Mouse (Mus musculus) 416B (cell line): Measurements from ENCODE around the gene Hspbap1.

ENCODE experiments used
- DNase-seq: peaks from one replicate; pipeline ENCODE4 v3.0.0; 2011; ENCODE audit warnings: low read depth

Gene Hspbap1

DNA sequence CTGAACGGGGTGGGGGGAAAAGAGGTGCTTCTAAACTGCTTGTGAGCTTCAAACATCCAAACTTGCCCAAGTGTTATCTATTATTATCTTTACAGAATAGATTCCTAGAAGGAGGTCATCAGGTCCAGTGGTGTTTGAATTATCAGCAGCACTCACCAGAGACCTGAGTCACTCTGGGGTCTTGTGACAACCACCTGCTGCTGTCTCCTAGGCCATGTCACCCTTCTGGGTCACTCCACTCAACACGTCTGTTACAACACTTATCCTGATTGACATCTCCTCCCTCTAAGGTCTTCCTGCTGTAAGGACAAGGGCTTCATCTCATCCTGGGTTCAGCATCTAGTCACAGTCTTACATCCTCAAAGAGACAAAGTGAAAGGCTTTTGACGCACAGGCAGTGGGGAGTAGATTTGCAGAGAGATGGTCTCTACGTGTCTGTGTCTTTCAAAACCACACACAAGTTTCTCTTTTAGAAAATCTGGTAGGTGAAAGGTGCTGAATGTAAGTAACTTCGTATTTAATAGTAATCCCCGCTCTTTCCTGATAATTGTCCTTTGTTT is 21.9 kb downstream of the Hspbap1 start:
- peak; percentile 26 for DNase-seq

DNA sequence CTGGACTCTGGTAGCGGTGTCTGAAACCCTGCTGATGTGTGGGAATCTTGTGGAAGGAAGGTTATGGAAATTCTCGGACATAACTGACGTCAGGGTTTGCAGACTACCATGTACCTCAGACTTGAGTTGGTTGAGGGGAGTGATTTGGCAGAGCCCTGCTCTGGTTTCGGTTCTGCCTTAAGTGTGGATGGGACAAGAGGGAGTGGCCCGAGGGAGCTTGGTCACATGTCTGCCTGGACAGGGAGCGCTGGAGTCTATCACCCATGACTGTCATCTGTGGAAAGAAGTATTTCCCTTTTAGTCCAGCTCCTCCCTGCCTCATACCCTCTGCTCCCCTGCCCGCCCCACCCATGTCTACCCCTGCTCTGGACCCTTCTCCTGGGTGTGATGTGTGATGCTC is 32.0 kb downstream of the Hspbap1 start:
- DNase-seq = no peak

DNA sequence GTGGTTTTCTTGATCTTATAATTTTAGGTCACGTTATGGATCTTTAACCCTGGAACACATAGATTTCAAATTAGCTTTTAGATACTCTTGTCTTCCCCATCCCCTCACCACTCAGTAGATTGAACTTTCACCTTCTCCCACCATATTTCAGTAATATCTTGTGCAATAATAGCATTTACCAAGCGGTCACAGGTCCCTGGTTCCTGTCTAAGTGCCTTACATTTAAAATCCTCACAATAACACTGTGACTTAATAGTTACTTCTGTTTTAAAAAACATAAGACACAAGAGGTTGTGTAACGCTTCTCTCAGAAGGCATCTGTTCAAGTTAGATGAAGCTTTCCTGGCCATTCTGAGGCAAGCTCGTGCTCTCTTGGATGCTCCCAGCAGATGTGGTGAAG is 33.5 kb downstream of the Hspbap1 start:
- no peak for DNase-seq

DNA sequence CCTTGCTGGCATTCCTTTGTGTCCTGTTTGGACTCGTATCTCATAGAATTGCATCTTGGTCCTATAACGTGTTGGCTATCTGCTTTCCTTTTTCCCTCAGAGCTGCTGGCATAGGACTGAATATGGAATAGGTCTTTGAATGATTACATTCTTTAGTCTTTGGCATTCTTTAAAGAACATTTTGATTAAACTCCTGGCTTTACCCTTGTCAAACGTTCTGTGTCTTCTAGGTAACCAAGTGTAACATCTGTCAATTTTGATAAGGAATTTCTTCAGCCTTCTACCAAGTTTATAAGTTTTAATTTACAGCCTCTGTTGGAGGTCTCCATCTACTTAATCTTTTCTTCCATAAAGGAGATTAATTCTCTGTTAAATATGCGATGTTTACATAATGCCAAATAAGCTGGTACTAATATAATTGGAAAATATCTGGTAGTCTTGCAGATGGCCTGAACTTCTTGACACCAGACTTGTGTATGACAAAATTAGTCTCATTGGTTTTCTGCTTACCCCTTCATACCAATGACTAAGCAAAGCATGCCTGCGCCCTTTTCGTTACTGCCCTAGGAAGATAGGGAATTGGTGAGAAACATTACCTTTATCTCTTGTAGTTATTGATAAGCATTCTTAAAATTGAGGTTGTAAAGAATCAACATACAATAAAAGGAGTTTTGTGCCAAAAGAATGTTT is 36.9 kb downstream of the Hspbap1 start:
- no peak for DNase-seq

DNA sequence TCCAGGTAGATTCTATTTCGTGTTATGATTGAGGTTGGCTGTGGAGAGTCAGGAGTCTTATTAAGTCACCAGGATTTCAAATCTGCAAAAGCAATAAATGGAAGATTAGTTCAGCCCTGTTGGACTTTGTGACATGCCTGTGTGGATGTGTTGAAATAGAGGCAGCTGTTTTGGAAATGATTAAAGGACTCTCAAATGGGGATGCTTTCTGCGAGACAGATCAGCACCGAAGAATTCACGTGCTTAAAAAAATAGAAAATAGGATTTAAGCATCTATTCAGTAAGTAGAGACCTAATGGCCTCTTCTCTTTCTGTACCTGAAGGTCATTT is 37.5 kb downstream of the Hspbap1 start:
- DNase-seq = no peak

DNA sequence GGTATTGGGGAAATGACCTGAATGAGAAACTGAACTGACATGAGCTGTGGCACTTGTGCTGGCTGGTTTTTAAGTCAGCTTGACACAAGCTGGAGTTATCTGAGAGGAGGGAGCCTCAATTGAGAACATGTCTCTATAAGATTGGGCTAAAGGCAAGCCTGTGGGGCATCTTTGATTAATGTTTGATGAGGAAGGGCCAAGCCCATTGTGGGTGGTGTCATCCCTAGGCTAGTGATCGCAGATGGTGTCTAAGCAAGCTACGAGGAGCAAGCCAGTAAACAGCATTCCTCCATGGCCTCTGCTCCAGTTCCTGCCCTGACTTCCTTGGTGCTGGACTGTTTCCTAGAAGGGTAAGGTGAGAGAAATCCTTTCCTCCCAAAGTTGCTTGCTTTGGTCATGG is 38.7 kb downstream of the Hspbap1 start:
- DNase-seq = no peak

DNA sequence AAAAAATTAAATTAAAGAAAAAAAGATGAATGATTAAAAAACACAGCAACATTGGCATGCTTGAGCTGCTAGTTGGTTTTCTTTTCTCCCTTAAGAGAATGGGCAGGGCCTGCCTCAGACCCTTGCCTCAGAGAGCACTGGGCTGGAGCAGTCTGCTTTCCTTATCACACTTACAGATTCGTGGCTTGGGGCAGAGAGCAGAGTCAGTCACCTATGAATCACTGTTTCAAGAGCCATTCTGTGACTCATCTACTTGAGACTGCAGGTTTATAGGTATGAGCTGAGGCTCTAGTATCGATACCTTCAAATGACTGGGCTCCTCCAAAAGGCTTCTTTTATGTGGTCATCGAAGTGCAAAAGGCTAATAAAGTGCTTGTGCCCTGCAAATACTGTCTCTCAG is 42.9 kb downstream of the Hspbap1 start:
- DNase-seq = peak; percentile 17

DNA sequence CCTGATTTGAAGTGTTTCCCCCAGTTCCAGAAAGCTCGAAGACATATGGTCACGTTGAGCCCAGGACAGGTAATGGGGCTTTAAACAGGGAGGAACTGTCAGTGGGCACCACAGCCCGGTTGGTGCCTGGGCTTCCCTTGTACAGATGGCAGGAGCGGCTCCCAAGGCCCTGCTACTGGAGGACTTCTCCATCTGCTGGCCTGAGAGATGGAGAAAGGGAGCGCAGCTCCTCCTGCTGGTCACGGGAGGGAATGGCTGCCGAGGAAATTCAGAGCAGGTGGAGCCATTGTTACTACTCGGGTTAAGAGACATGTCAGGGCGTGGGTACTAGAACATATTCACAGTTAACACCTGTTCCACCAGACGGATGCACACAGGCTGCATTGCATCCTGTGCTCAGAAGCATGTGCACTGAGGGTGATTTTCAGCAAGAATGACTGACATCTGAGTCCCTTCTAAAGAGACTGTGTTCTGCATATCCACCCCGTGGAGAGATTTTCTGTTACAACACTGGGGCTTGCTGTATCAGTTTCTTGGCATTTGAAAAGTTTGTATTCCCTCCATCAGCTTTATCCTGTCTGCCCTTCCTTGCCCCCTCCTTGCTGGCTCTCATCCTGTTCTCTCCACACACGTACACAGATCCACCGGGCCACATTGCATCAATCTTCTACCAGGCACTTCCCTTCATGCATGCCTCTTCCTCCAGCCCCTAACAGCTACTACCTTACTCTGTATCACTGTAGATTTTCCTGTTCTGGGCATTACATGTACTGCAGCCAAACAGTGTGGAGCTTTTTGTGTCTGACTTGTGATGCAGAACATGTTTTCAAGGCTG is 47.3 kb downstream of the Hspbap1 start:
- DNase-seq = peak; percentile 76

DNA sequence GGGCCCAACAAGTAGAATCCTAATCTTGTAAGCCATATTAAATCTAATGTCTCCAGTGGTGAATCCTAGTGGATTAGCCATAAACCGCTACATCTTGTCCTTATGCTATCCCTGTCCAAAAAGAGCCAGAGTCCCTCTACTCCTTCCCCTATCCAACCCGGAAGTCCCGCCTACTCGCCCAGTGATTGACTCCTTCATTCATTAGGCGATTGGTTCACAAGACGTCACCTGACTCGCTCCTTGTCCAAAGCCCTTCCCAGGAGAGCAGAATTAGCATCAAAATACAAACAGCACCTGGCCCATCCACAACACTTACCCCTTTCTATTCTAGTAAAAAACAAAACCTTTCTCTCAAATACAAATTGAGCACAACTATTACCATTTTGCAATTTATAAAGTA is 59.8 kb downstream of the Hspbap1 start:
- DNase-seq = no peak

DNA sequence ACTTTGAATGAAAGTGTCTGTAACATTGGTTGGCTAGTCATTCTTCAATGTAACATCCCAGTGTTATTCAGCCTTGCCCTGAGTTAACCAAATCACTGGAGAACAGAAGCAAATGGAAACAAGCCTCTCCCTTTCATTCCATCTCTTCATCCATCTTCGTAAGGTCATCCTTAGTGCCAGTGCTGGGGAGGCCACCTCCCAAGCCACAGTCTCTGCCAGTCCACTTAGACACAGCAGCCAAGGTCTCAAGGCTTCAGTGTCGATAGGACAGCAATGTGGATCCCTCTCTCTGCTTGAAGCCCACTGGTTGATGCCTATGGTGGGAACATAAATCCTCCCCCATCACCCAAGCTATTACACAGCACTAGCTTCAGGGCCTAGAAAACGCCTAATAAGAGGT is 62.8 kb downstream of the Hspbap1 start:
- DNase-seq = no peak

DNA sequence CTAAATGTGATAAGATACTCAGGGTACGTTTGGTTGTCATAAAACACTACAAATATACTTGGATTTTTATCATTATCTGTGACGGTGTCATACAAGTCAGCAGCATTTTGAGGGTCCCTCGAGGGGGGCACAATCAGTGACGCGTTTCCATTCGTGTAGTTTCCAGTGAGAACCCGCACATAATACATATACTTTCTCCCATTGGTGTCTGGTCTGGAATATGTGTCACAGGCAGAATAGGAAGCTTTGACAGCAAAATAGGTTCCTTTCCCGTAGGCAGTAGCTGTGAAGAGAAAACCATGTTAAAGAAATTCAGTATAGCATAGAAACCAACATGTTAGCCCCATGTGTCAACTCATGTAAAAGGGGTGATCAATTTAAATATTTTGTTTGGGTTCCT is 64.5 kb downstream of the Hspbap1 start:
- DNase-seq = no peak

DNA sequence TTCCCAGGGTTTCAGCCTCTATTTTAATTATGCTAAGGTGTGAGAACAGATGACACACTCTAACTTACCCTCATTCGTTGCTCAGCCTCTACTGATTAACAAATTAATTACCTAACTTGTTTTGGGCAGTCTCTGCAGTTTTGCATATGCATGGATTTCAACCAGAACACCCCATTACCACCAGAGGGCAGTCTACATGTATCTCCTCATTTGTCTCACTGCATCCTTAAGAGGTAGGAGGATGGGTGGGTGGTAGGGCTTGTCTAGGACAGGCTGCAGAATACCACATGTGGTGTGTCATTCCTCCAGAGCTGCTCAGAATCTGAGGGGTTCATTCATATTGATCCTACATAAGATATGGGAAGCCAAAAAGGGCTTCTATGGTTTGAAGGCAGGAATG is 69.5 kb downstream of the Hspbap1 start:
- DNase-seq = peak; percentile 71

DNA sequence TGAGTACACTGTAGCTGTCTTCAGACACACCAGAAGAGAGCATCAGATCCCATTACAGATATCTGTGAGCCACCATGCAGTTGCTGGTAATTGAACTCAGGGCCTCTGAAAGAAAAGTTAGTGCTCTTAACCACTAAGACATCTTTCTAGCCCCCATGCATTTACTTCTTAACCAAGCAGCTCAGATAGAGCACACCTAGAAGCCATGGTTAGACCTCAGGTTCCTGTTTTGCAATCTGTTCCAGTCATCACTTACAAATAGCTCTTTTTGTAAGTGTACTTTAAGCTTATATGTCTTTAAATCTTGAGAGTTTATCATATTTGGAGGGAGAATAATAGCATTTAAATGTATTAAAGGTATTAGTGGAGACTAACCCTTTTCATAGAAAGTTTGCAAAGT is 77.0 kb downstream of the Hspbap1 start:
- peak; percentile 53 for DNase-seq

DNA sequence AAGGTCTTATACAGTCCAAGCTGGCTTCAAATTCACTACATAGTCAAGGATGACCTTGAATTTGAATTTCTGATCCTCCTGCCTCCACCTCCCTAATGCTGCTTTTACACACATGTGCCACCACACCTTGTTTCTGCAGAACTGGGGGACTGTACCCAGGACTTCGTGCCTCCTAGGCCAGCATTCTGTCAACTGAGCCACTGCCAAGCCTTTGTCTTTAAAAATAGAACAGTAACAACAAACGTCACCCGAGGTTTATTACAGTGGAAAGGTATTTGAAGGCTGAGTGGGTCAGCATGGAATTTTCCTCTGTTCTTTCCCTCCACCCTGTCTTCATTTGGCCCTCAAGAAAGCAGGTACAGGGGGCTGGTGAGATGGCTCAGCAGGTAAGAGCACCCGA is 85.7 kb downstream of the Hspbap1 start:
- DNase-seq = no peak

DNA sequence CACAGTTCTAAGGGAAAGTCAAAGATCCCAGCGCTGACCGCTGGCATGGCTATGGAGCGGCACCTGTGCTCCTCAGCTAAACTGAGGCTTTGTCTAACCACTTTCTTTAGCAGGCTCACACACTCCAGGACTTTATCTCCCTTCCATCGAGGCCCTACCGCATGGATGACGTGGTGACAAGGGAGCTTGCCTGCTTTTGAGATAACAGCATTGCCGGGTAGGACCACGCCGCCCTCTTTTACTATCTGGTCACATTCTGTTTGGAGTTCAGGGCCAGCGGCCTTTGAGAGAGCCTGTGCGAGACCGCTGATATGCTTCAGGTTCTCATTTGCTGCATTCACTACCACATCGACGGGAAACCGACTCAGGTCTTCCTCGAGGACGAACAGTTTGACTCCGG is 86.6 kb downstream of the Hspbap1 start:
- no peak for DNase-seq

DNA sequence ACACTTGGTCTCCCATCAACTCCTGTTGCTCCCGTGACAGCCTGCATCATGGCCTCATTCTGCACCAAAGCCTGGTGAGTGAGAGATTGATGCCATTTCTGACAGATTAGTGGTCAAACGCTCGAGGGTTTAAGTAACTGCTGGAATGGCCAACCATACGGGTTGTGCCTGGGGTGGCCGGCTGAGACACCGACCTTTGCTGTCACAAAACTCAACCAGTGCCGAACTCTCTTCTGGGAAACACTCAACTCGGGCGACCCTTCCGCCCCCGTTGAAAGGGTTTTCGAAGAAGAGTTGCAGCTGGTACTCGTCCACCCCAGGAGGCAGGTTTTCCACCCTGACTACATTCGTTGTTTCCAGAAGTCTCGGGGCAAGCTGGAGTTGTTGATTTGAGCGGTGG is 90.1 kb downstream of the Hspbap1 start:
- no peak for DNase-seq

DNA sequence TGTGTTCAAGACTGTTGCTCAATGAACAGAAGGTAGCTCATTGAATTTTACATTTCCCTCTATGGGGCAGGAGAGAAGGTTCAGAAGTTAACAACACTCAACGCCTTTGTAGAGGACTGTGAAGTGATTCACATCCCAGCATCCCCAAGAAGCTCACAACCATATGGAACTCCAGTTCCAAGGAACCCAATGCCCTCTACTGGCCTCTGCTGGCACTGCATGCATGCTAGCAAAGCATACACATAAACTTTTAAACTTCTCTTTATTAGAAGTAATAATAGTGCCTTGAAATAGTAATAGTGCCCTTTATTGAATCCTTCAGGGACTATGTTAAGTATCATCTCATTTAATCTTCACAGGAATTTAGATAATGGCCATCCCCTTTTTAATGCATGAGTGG is 91.9 kb downstream of the Hspbap1 start:
- DNase-seq = peak; percentile 17

DNA sequence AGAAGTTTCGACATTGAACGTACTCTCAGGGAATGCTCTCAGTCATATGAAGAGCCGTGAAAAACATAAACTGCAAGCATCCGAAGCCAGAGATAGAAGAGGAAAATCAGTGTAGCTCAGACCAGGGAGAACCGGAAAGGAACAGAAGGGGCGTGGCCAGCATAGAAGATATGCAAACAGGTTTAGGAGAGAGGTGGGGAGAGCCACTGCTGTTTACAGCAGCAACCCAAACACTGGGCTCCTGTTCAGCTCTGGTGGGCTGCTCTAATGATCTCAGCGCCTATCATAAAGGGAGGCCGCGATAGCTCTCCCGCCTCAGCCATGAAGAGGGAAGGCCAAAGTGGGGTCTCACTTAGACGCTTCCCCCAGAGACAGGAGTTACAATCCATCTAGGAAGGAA is 97.6 kb downstream of the Hspbap1 start:
- DNase-seq = no peak

DNA sequence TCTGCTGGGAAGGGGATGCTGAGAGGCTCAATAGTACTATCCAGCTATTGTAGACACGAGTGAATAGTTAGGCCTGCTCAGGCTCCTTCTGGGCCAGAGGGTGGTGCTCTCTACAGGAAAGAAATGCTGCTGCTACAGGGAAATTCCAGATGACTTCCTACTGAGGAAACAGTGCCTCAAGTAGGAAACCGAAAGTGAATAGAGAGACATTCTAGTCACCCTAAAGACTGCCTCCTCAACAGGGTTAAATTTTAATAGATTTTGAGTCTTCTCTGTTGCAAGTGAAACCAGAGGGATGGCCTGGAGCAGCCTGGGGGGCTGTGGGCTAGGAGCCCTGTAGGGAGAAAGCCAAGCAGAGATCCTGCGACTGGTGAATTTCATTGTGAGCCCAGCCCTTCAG is 99.0 kb downstream of the Hspbap1 start:
- peak; percentile 62 for DNase-seq

DNA sequence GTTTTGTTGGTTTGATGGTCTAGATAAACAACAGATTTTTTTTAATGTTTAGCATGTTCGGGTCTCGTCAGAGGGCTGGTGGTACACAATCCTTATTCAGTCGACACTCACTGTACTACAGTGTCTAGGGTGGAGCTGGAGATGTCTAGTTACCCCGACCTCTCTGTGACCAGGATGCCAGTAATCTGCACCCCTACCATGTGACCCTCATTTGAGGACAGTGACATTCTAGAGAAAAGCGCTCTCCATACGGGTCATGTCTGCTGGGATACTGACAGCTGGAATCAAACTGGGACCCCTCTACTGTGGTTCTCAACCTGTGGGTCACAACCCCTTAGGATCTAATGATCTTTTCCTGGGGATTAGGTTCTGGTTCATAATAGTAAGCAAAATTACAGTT is 99.5 kb downstream of the Hspbap1 start:
- DNase-seq = no peak

DNA sequence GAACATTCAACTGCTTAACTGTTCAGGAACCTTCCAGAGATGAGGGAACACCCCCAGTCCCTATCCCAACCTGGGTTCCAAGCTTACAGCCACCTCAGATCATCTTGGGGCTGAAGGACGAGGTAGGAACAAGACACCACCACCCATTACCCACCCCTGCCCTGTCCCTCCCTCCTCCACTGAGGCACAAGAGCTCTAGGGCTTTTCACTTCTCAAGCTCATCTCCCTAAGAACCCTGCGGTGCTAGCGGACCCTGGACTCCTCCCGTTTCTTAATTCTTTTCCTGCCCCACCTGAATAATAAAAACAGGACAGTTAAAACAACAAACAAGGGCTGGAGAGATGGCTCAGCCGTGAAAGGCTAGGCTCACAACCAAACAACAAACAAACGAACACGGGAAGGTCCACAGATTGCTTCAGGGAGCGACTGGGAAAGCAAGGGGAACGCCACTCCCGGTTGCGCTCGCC is 100.4 kb downstream of the Hspbap1 start:
- DNase-seq = peak; percentile 44

DNA sequence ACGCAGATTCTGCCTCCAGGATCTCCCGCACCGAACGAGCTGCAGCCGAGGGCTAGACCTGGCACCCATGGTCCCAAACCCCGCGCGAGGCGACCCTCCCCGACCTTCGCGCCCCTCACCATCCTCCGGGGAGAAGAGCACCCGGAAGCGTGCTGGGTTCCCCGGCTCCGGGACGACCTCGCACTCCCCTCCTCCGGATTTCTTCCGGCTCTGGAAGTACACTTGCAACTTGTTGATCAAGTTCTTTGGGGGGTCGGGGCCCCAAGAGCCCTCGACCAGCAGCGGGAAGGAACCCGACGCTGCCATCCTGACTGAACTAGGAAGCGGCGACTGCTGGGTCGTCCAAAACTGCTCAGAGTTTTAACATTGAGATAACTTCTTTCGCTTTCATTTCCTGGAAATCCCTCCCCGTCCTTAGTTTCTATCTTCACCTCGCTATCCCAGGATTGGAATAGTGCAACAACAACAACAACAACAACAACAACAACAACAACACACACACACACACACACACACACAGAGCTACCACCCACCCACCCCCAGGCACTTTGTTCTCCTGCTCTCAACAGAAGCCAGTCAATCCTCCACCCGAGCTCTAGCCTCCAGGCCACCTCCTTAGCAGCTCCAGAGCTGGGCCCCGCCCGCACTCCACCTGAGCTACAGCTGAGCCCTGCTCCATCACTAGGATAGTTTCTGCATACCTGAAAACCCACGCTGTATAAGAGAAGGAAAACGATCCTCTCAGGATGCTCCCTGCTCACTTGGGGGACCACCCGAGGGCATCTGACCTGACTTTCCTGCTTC is 101.1 kb downstream of the Hspbap1 start, which contains the start of gene Parp14:
Gene Parp14, minus strand, starts transcription at position 497 of the 804 bp plus-strand sequence.
- DNase-seq = peak; percentile 59
